Mouse (Mus musculus): Measurements from ENCODE around the gene N4bp3.

DNA sequence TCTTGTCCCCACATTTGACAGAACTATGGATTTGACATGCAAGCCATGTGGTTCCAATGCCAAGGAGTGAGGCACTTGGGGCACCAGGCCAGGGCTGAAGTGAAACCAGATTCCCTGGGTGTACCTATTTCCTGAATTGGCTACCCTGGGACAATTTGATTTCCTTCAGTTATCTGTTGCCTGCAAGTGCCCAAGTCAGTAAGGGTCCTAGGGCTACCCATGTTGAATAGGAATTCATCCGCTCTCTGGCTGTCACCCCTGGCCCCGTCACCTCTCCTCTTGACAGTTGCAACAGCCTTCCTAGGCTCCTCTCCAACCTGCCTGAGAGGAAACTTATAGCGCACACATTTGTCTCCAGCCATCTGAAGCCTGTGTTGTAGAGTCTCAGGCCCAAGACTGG is 4.2 kb upstream of the N4bp3 start:
- TF ChIP-seq CTCF (IDR thresholded peaks at IDR 0.05; ENCODE audit: borderline replicate concordance, insufficient read depth, low read depth, low read length), result no peak
- no peak for TF ChIP-seq POLR2A (IDR thresholded peaks at IDR 0.05; ENCODE audit: borderline replicate concordance, insufficient read depth, low read length)

Measured in cerebellum, adult 2 months (tissue).